Mouse (Mus musculus) G1E (cell line): ENCODE measurements around the gene Gm10310.
"Not testable (repeated sequence)": the region's sequence is repeated elsewhere in the genome, so short reads cannot be mapped to it uniquely, and the experiment has no call there.

ENCODE experiments used
- CTCF ChIP-seq: IDR thresholded peaks from 2 replicates; pipeline ENCODE4 v1.5.1; 2012; ENCODE audit warnings: low read depth, low read length, inconsistent platforms, mixed read lengths
- GATA1 ChIP-seq: IDR thresholded peaks from 2 replicates; pipeline ENCODE4 v1.6.1; 2012; ENCODE audit warnings: borderline replicate concordance, low read length, inconsistent platforms, mixed read lengths
- POLR2AphosphoS5 ChIP-seq: IDR thresholded peaks from 2 replicates; pipeline ENCODE4 v1.6.1; 2012; ENCODE audit warnings: low read depth, low read length, inconsistent platforms; ENCODE audit not compliant: insufficient replicate concordance
- TAL1 ChIP-seq: conservative IDR thresholded peaks from 2 replicates; pipeline ENCODE4 v1.6.1; 2012; ENCODE audit warnings: low read depth, low read length, inconsistent platforms, mixed read lengths

GRCm38 (mm10) chr10:129984962-129985361, at the start of gene Gm10310:
- TF ChIP-seq CTCF, POLR2AphosphoS5, TAL1, GATA1: not testable (repeated sequence)
